Mouse (Mus musculus): ENCODE data around the gene Flnc. TPM values are rescaled to one million over a fixed set of nuclear protein-coding genes. Genes with fewer than 3 reads are reported as not detected.
A peak's percentile ranks its signal among the peaks of the same experiment; 100 is the strongest.

Gene Flnc
- polyA plus RNA-seq, 1 experiment, result not detected

- Histone ChIP-seq H3K36me3 (ENCODE audit: control insufficient read depth) (peaks cover 28% of the 10 kb centered on the region), H3K4me1 (ENCODE audit: control insufficient read depth) (peaks cover 22% of the 10 kb centered on the region), H3K4me3 (replicated peaks) (peak within 1 kb of the TSS; percentile 91), H3K9me3 (ENCODE audit: control insufficient read depth, low read length) (no peaks in the 10 kb centered on the region; the same call in 1 of the 2 replicates), H3K27me3 (ENCODE audit: control insufficient read depth) (no peaks in the 10 kb centered on the region)
- TF ChIP-seq GATA1 (IDR thresholded peaks at IDR 0.05; ENCODE audit: low read length) (peak; percentile 21; the same call in 1 of the 2 replicates), TAL1 (IDR thresholded peaks at IDR 0.05; ENCODE audit: low read length) (no peak)
Observed at GRCm38 (mm10) chr6:29467583-29468354, 34.7 kb downstream of the Flnc start, which contains the start of gene Atp6v1f. Atp6v1f (plus strand) TSS chr6:29467718.

DNA sequence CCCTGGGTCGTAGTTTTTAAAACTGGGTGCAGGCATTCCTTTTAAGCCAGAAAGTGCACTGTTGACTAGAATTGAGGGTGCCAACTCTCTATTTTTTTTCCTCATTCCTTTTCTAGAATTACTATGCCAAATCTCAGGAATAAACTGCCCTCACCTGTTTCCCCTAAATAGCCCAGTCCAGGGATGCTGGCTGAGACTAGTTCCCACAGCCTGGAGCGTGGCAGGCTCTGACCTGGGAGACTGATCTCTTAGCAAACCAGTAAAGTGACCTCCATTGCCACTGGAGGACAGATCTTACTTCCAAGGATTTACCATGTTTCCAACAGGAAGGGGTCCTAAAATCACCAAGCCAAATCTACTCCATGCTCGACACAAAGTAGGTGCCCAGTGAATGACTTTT is 35.8 kb downstream of the Flnc start:
- Histone ChIP-seq H3K4me1 (ENCODE audit: control insufficient read depth) (peaks cover 30% of the 10 kb centered on the region), H3K4me3 (replicated peaks) (peak overlapping the region; percentile 91), H3K36me3 (ENCODE audit: control insufficient read depth) (peaks cover 28% of the 10 kb centered on the region), H3K9me3 (ENCODE audit: control insufficient read depth, low read length) (no peaks in the 10 kb centered on the region; the same call in 1 of the 2 replicates), H3K27me3 (ENCODE audit: control insufficient read depth) (no peaks in the 10 kb centered on the region)
- TF ChIP-seq TAL1 (IDR thresholded peaks at IDR 0.05; ENCODE audit: low read length) (no peak), GATA1 (IDR thresholded peaks at IDR 0.05; ENCODE audit: low read length) (no peak)

DNA sequence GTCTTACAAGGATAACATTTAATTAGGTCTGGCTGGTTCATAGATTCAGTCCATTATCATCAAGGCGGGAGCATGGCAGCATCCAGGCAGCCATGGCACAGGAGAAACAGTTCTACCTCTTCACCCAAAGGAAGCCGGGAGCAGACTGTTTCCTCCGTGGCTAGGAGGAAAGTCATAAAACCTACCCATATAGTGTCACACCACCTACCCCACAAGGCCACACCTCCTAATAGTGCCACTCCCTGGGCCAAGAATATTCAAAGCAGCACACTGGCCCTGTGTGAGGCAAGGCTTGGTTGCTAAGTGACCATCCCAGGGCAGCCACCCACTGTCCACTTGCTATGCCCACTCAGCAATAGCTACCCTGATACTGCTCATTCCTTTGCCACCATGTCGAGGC is 38.1 kb downstream of the Flnc start, which contains the start of gene Atp6v1fnb:
Gene Atp6v1fnb (plus strand): TSS at position 301 of the 400 bp plus-strand sequence.
- H3K27me3 ChIP-seq (ENCODE audit: control insufficient read depth), result peaks cover 9% of the 10 kb centered on the region
- H3K4me1 ChIP-seq (ENCODE audit: control insufficient read depth), result peaks cover 37% of the 10 kb centered on the region
- peaks cover 28% of the 10 kb centered on the region for H3K36me3 ChIP-seq (ENCODE audit: control insufficient read depth)
- no peak within 1 kb of the TSS for H3K4me3 ChIP-seq (replicated peaks)
- no peak for TF ChIP-seq GATA1 (IDR thresholded peaks at IDR 0.05; ENCODE audit: low read length)
- no peak for TF ChIP-seq TAL1 (IDR thresholded peaks at IDR 0.05; ENCODE audit: low read length)
- no peaks in the 10 kb centered on the region; the same call in 1 of the 2 replicates for H3K9me3 ChIP-seq (ENCODE audit: control insufficient read depth, low read length)

- TF ChIP-seq TAL1 (IDR thresholded peaks at IDR 0.05; ENCODE audit: low read length) (no peak), GATA1 (IDR thresholded peaks at IDR 0.05; ENCODE audit: low read length) (no peak)
- peaks cover 25% of the 10 kb centered on the region for H3K36me3 ChIP-seq (ENCODE audit: control insufficient read depth)
- H3K9me3 ChIP-seq (ENCODE audit: control insufficient read depth, low read length), result no peaks in the 10 kb centered on the region; the same call in 1 of the 2 replicates
- peak overlapping the region; percentile 62 for H3K4me3 ChIP-seq (replicated peaks)
- H3K4me1 ChIP-seq (ENCODE audit: control insufficient read depth), result peaks cover 19% of the 10 kb centered on the region
- peaks cover 18% of the 10 kb centered on the region for H3K27me3 ChIP-seq (ENCODE audit: control insufficient read depth)
Observed at GRCm38 (mm10) chr6:29473941-29474691, 41.1 kb downstream of the Flnc start.

DNA sequence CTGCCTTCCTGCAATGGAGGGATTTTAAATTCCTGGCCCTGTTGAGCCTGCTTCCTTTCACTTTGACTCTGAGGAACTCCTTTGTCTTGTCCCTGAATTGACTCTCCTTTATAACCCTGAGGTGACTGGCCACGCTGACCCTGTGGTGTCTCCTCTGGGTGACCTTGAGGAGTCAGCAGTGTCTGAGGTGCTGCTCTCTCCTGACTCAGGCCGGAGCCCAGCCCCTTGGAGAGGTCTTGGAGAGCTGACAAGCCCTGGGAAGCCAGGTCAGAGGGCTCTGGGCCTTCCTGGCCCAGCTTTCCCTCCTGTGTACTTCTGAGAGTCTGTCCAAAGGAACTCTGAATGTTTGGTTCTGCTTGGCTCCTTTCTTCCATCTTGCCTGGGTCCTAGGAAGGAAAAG is 41.7 kb downstream of the Flnc start:
- Histone ChIP-seq H3K9me3 (ENCODE audit: control insufficient read depth, low read length) (no peaks in the 10 kb centered on the region; the same call in 1 of the 2 replicates), H3K4me1 (ENCODE audit: control insufficient read depth) (peaks cover 17% of the 10 kb centered on the region), H3K27me3 (ENCODE audit: control insufficient read depth) (peaks cover 18% of the 10 kb centered on the region), H3K4me3 (replicated peaks) (no peak overlapping the region), H3K36me3 (ENCODE audit: control insufficient read depth) (peaks cover 23% of the 10 kb centered on the region)
- no peak for TF ChIP-seq TAL1 (IDR thresholded peaks at IDR 0.05; ENCODE audit: low read length)
- no peak for TF ChIP-seq GATA1 (IDR thresholded peaks at IDR 0.05; ENCODE audit: low read length)

- Histone ChIP-seq H3K4me3 (replicated peaks) (no peak overlapping the region), H3K27me3 (ENCODE audit: control insufficient read depth) (peaks cover 30% of the 10 kb centered on the region), H3K9me3 (ENCODE audit: control insufficient read depth, low read length) (no peaks in the 10 kb centered on the region), H3K36me3 (ENCODE audit: control insufficient read depth) (no peaks in the 10 kb centered on the region), H3K4me1 (ENCODE audit: control insufficient read depth) (peaks cover 8% of the 10 kb centered on the region)
- TF ChIP-seq TAL1 (IDR thresholded peaks at IDR 0.05; ENCODE audit: low read length), result no peak
- TF ChIP-seq GATA1 (IDR thresholded peaks at IDR 0.05; ENCODE audit: low read length), result no peak
Observed at GRCm38 (mm10) chr6:29482691-29483090, 49.6 kb downstream of the Flnc start.

DNA sequence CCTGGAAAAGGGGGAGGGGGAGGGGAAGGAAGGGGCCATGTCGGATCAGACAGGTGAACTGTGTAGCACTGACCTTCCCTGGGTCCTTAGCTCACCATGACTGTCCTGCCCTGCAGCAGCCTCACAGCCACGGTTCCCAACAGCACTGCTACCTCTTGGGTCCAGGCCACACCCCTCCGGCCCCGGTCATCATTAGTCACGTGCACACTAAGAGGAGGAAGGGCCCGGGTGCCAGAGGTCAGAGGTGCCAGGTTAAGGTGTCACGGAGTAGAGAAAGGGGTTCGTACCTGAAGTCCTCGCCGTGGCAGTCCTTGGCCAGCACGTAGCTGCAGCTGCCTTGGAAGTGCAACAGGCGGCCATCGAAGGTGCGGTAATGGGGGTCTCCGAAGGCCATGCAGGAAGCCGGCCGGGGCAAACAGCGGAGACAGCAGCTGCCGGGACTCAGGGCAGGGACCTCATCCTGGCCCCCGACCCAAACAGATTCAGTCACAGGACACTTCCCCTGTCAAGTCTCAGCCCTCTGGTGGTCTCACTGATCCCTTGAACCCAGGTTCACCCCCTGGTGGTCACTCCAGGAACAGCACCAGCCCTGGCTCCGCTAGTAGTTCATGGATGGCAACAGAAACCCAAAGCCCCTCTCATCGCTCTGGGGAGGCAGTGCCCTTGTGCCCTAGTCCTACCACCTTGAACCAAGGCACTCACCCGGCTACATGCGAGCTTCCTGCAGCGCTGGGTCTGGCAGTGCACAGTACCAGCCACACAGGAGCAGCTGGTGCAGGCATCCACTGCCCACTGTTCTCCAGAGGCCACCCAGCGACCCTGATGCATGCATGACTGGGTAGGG is 51.9 kb downstream of the Flnc start:
- H3K36me3 ChIP-seq (ENCODE audit: control insufficient read depth), result no peaks in the 10 kb centered on the region
- peaks cover 30% of the 10 kb centered on the region for H3K27me3 ChIP-seq (ENCODE audit: control insufficient read depth)
- H3K9me3 ChIP-seq (ENCODE audit: control insufficient read depth, low read length), result no peaks in the 10 kb centered on the region
- H3K4me1 ChIP-seq (ENCODE audit: control insufficient read depth), result peaks cover 8% of the 10 kb centered on the region
- peak overlapping the region; percentile 45 for H3K4me3 ChIP-seq (replicated peaks)
- TF ChIP-seq TAL1 (IDR thresholded peaks at IDR 0.05; ENCODE audit: low read length), result no peak
- no peak for TF ChIP-seq GATA1 (IDR thresholded peaks at IDR 0.05; ENCODE audit: low read length)

DNA sequence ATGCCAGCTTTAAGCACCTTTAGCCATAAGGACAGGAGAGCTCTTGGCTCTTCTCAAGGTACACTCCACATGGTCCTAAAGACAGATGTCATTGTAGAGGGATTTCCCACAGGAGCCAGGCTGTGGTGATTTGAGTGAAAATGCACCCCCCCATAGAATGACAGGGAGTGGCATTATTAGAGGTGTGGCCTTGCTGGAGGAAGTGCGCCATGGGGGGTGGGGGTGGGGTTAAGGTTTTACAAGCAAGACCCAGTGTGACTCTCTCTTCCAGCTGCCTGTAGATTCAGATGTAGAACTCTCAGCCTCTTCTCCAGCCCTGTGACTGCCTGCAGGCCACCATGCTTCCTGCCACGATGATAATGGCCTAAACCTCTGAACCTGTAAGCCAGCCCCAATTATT is 52.9 kb downstream of the Flnc start:
- peaks cover 32% of the 10 kb centered on the region for H3K27me3 ChIP-seq (ENCODE audit: control insufficient read depth)
- H3K4me1 ChIP-seq (ENCODE audit: control insufficient read depth), result peaks cover 8% of the 10 kb centered on the region
- no peak overlapping the region for H3K4me3 ChIP-seq (replicated peaks)
- H3K9me3 ChIP-seq (ENCODE audit: control insufficient read depth, low read length), result no peaks in the 10 kb centered on the region
- TF ChIP-seq GATA1 (IDR thresholded peaks at IDR 0.05; ENCODE audit: low read length) (no peak), TAL1 (IDR thresholded peaks at IDR 0.05; ENCODE audit: low read length) (no peak)
- no peaks in the 10 kb centered on the region for H3K36me3 ChIP-seq (ENCODE audit: control insufficient read depth)
